Mouse (Mus musculus) embryonic fibroblast, embryonic 13.5 days (primary cell): Measurements from ENCODE around the gene Rapgef1.

Experiments
- CTCF ChIP-seq: IDR thresholded peaks from 2 replicates; pipeline ENCODE4 v1.5.1; 2011; ENCODE audit warnings: mild to moderate bottlenecking, control low read depth, low read length, moderate library complexity, borderline replicate concordance; ENCODE audit not compliant: insufficient read depth
- POLR2A ChIP-seq: IDR thresholded peaks from 2 replicates; pipeline ENCODE4 v1.6.1; 2011; ENCODE audit warnings: low read depth, mild to moderate bottlenecking, control low read depth, low read length, moderate library complexity

DNA sequence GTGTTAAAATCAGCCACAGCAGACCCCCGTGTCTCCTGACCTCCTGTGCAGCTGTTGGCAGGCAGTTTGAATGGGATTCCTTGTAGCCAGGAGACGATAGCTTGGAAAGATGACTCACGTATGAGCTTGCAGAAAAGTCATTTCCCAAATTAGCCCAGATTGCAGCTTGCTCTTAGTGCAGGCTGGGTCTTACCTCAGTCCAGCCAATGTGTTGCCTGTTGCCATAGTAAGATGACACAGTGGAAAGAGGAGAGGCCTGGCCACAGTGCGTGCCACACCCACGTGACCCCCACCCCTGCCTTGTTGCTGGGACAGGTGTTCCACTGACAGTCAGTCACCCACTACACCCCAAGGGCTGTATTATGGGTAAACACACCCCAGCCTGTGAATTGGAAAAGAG, 5.2 kb downstream of the Rapgef1 start:
- TF ChIP-seq CTCF (no peak), POLR2A (no peak)
